12 mouse cellular contexts compared by ENCODE assay signal in genomic region chr9:108139169-108139962, GRCm38 (mm10). TPM values are rescaled to one million over a fixed set of nuclear protein-coding genes. Genes with fewer than 3 reads are reported as not detected.
A peak's percentile ranks its signal among the peaks of the same experiment; 100 is the strongest.
DNase-seq lines count a peak whose midpoint lies in the region.
"Had no signal": no experiment of that assay in that cellular context is flagged by ENCODE, and none has a peak within 500 bp of the region (broad histone marks: within the 10 kb centered on the region; RNA-seq: fewer than 3 reads in every experiment).

No protein-coding gene starts in this region.

- peak; percentile 60 for DNase-seq in adrenal gland, postnatal 10 days
- no peak for DNase-seq in adrenal gland, postnatal 4 days (ENCODE audit: low spot score in 2 of 2)
- peak; percentile 95 for DNase-seq in left cerebral cortex, postnatal 4 days
- no peak for DNase-seq in left cerebral cortex, postnatal 25 days (ENCODE audit: low spot score in 2 of 2)
- DNase-seq in adrenal gland, postnatal 25 days: peak; percentile 60
- peak; percentile 97 for DNase-seq in cerebellum, adult 9-10 months
- DNase-seq in embryo, embryonic 10 days (ENCODE audit: low spot score): no peak
- DNase-seq in ovary, postnatal 14 days (ENCODE audit: low spot score): no peak
- DNase-seq: gastrocnemius, postnatal 25 days; right cerebral cortex, postnatal 14 days had no signal

- intact Hi-C loops in left cerebral cortex, postnatal 4 days (cut with DNase I): no loop called here
- intact Hi-C loops in left cerebral cortex, postnatal 25 days (cut with DNase I): no loop called here

RNA-seq across cellular contexts. Expression of gene Apeh, which starts 45.0 kb away (rescaled TPM):
- 10 to 100 TPM; 72.2 to 81.8 TPM for total RNA-seq in adrenal gland, postnatal 10 days (2021)
- 100 to 1,000 TPM in 1 of 2 experiments, 10 to 100 TPM in 1; 93.0 to 110 TPM for total RNA-seq in adrenal gland, postnatal 4 days (2021)
- total RNA-seq in left cerebral cortex, postnatal 4 days (2021): 10 to 100 TPM; 46.1 to 50.1 TPM
- total RNA-seq in left cerebral cortex, postnatal 25 days (2021): 10 to 100 TPM; 29.8 to 36.9 TPM
- total RNA-seq in adrenal gland, postnatal 25 days (2021): 100 and 123 TPM in 2 replicates

RNA-seq across cellular contexts. Expression of gene Bsn, which starts 50.8 kb away (rescaled TPM):
- 1 to 10 TPM; 1.7 to 2.7 TPM for total RNA-seq in adrenal gland, postnatal 10 days (2021)
- total RNA-seq in adrenal gland, postnatal 4 days (2021): 1 to 10 TPM; 3.9 to 4.4 TPM
- 10 to 100 TPM; 70.4 to 74.5 TPM for total RNA-seq in left cerebral cortex, postnatal 4 days (2021)
- 100 to 1,000 TPM; 261 to 275 TPM for total RNA-seq in left cerebral cortex, postnatal 25 days (2021)
- 9.1 and 10.0 TPM in 2 replicates for total RNA-seq in adrenal gland, postnatal 25 days (2021)

RNA-seq across cellular contexts. Expression of gene Rnf123, which starts 56.2 kb away (rescaled TPM):
- total RNA-seq in adrenal gland, postnatal 10 days (2021): 10 to 100 TPM; 54.3 to 71.9 TPM
- 10 to 100 TPM; 73.2 to 76.8 TPM for total RNA-seq in adrenal gland, postnatal 4 days (2021)
- total RNA-seq in left cerebral cortex, postnatal 4 days (2021): 10 to 100 TPM; 92.5 to 93.8 TPM
- 10 to 100 TPM; 81.9 to 88.7 TPM for total RNA-seq in left cerebral cortex, postnatal 25 days (2021)
- total RNA-seq in adrenal gland, postnatal 25 days (2021): 85.0 and 87.0 TPM in 2 replicates

RNA-seq across cellular contexts. Expression of gene Mst1, which starts 59.1 kb away (rescaled TPM):
- total RNA-seq in adrenal gland, postnatal 10 days (2021): 10 to 100 TPM; 12.8 to 28.1 TPM
- 10 to 100 TPM in 1 of 2 experiments, under 1 TPM in 1; 0.67 to 10.3 TPM for total RNA-seq in adrenal gland, postnatal 4 days (2021)
- not detected for total RNA-seq in left cerebral cortex, postnatal 4 days (2021)
- not detected for total RNA-seq in left cerebral cortex, postnatal 25 days (2021)
- total RNA-seq in adrenal gland, postnatal 25 days (2021): 0.39 and 2.7 TPM in 2 replicates
- total RNA-seq: gastrocnemius, postnatal 25 days; layer of hippocampus, adult 18-20 months; left cerebral cortex, postnatal 14 days had no signal

Comparison
In these comparisons a context has a peak if more than half of its experiments do, and no peak if none do; other contexts are left out.
1. DNase-seq: peak in adrenal gland, postnatal 10 days (single experiment), left cerebral cortex, postnatal 4 days (single experiment), adrenal gland, postnatal 25 days (single experiment) and cerebellum, adult 9-10 months (single experiment); none in adrenal gland, postnatal 4 days (0 of 2), left cerebral cortex, postnatal 25 days (0 of 2), embryo, embryonic 10 days (single experiment) and ovary, postnatal 14 days (single experiment).